Mouse (Mus musculus): ENCODE data around the gene F5. TPM values are rescaled to one million over a fixed set of nuclear protein-coding genes. Genes with fewer than 3 reads are reported as not detected.
A peak's percentile ranks its signal among the peaks of the same experiment; 100 is the strongest.

Gene F5
- total and polyA plus RNA-seq, 2 experiments from 2014 or later: 0.05 TPM; not detected in 1

GRCm38 (mm10) chr1:164178429-164178828, 26.8 kb downstream of the F5 start:
- H3K36me3 ChIP-seq (replicated peaks; ENCODE audit: control insufficient read depth, insufficient read depth, low read length): no peaks in the 10 kb centered on the region
- no peak overlapping the region for H3K4me3 ChIP-seq (ENCODE audit: low read depth, low read length)
- no peaks in the 10 kb centered on the region for H3K4me1 ChIP-seq (ENCODE audit: control insufficient read depth, insufficient read depth)
- no peaks in the 10 kb centered on the region for H3K27me3 ChIP-seq (ENCODE audit: control insufficient read depth, insufficient read depth, low read length)
- ATAC-seq (ENCODE audit: insufficient read depth, low read depth): no peak
- DNase-seq (ENCODE audit: low spot score): peak; percentile 6
- no peak overlapping the region for H3K27ac ChIP-seq (ENCODE audit: low read depth)
- TF ChIP-seq EP300 (IDR thresholded peaks at IDR 0.05; ENCODE audit: low read depth) (no peak), CTCF (IDR thresholded peaks at IDR 0.05; ENCODE audit: low read depth) (no peak)
- H3K4me2 ChIP-seq (ENCODE audit: low read depth, low read length): no peak overlapping the region
- no peak overlapping the region for H3K9ac ChIP-seq (replicated peaks; ENCODE audit: low read depth, low read length)
- no peaks in the 10 kb centered on the region for H3K9me3 ChIP-seq (replicated peaks; ENCODE audit: control insufficient read depth, low read length)
- 52% methylated on average over 6 of the region's 6 CpGs for WGBS

GRCm38 (mm10) chr1:164184142-164184870, 32.7 kb downstream of the F5 start:
- Histone ChIP-seq H3K4me3 (ENCODE audit: low read depth, low read length) (0 out of 2 replicates have a peak overlapping the region, but pooled peaks have one; percentile 1), H3K27me3 (ENCODE audit: control insufficient read depth, insufficient read depth, low read length) (no peaks in the 10 kb centered on the region), H3K27ac (ENCODE audit: low read depth) (no peak overlapping the region), H3K36me3 (replicated peaks; ENCODE audit: control insufficient read depth, insufficient read depth, low read length) (no peaks in the 10 kb centered on the region), H3K4me1 (ENCODE audit: control insufficient read depth, insufficient read depth) (no peaks in the 10 kb centered on the region), H3K4me2 (ENCODE audit: low read depth, low read length) (peak overlapping the region; percentile 8; the same call in 1 of the 2 replicates), H3K9ac (replicated peaks; ENCODE audit: low read depth, low read length) (no peak overlapping the region), H3K9me3 (replicated peaks; ENCODE audit: control insufficient read depth, low read length) (no peaks in the 10 kb centered on the region)
- DNase-seq (ENCODE audit: low spot score): peak; percentile 38
- WGBS: 45% methylated on average over 16 of the region's 16 CpGs
- TF ChIP-seq CTCF (IDR thresholded peaks at IDR 0.05; ENCODE audit: low read depth): peak; percentile 84
- TF ChIP-seq EP300 (IDR thresholded peaks at IDR 0.05; ENCODE audit: low read depth): no peak
- no peak for ATAC-seq (ENCODE audit: insufficient read depth, low read depth)

GRCm38 (mm10) chr1:164184871-164185223, 33.2 kb downstream of the F5 start:
- DNase-seq (ENCODE audit: low spot score) (no peak), ATAC-seq (ENCODE audit: insufficient read depth, low read depth) (no peak)
- Histone ChIP-seq H3K4me3 (ENCODE audit: low read depth, low read length) (no peak overlapping the region), H3K36me3 (replicated peaks; ENCODE audit: control insufficient read depth, insufficient read depth, low read length) (no peaks in the 10 kb centered on the region), H3K9me3 (replicated peaks; ENCODE audit: control insufficient read depth, low read length) (no peaks in the 10 kb centered on the region), H3K4me2 (ENCODE audit: low read depth, low read length) (no peak overlapping the region), H3K4me1 (ENCODE audit: control insufficient read depth, insufficient read depth) (no peaks in the 10 kb centered on the region), H3K9ac (replicated peaks; ENCODE audit: low read depth, low read length) (no peak overlapping the region), H3K27ac (ENCODE audit: low read depth) (no peak overlapping the region), H3K27me3 (ENCODE audit: control insufficient read depth, insufficient read depth, low read length) (no peaks in the 10 kb centered on the region)
- WGBS: 35% methylated on average over 8 of the region's 8 CpGs
- TF ChIP-seq EP300 (IDR thresholded peaks at IDR 0.05; ENCODE audit: low read depth) (no peak), CTCF (IDR thresholded peaks at IDR 0.05; ENCODE audit: low read depth) (no peak)

- DNase-seq (ENCODE audit: low spot score) (no peak), ATAC-seq (ENCODE audit: insufficient read depth, low read depth) (no peak)
- no peak overlapping the region for H3K27ac ChIP-seq (ENCODE audit: low read depth)
- no peak for TF ChIP-seq EP300 (IDR thresholded peaks at IDR 0.05; ENCODE audit: low read depth)
- TF ChIP-seq CTCF (IDR thresholded peaks at IDR 0.05; ENCODE audit: low read depth): no peak
- WGBS: 69% methylated on average over 4 of the region's 4 CpGs
- H3K9ac ChIP-seq (replicated peaks; ENCODE audit: low read depth, low read length): no peak overlapping the region
- no peaks in the 10 kb centered on the region for H3K36me3 ChIP-seq (replicated peaks; ENCODE audit: control insufficient read depth, insufficient read depth, low read length)
- no peaks in the 10 kb centered on the region for H3K4me1 ChIP-seq (ENCODE audit: control insufficient read depth, insufficient read depth)
- no peak overlapping the region for H3K4me2 ChIP-seq (ENCODE audit: low read depth, low read length)
- H3K9me3 ChIP-seq (replicated peaks; ENCODE audit: control insufficient read depth, low read length): no peaks in the 10 kb centered on the region
- H3K27me3 ChIP-seq (ENCODE audit: control insufficient read depth, insufficient read depth, low read length): no peaks in the 10 kb centered on the region
- no peak overlapping the region for H3K4me3 ChIP-seq (ENCODE audit: low read depth, low read length)
Measured at GRCm38 (mm10) chr1:164185316-164185715, 33.7 kb downstream of the F5 start.

- Histone ChIP-seq H3K9ac (replicated peaks; ENCODE audit: low read depth, low read length) (no peak overlapping the region), H3K36me3 (replicated peaks; ENCODE audit: control insufficient read depth, insufficient read depth, low read length) (no peaks in the 10 kb centered on the region), H3K27me3 (ENCODE audit: control insufficient read depth, insufficient read depth, low read length) (no peaks in the 10 kb centered on the region), H3K9me3 (replicated peaks; ENCODE audit: control insufficient read depth, low read length) (no peaks in the 10 kb centered on the region), H3K4me1 (ENCODE audit: control insufficient read depth, insufficient read depth) (no peaks in the 10 kb centered on the region), H3K4me2 (ENCODE audit: low read depth, low read length) (no peak overlapping the region), H3K27ac (ENCODE audit: low read depth) (no peak overlapping the region), H3K4me3 (ENCODE audit: low read depth, low read length) (no peak overlapping the region)
- no peak for ATAC-seq (ENCODE audit: insufficient read depth, low read depth)
- 76% methylated on average over 1 of the region's 1 CpGs for WGBS
- no peak for DNase-seq (ENCODE audit: low spot score)
- TF ChIP-seq EP300 (IDR thresholded peaks at IDR 0.05; ENCODE audit: low read depth) (no peak), CTCF (IDR thresholded peaks at IDR 0.05; ENCODE audit: low read depth) (no peak)
Measured at GRCm38 (mm10) chr1:164187002-164187560, 35.4 kb downstream of the F5 start.
